Mouse (Mus musculus) heart, embryonic 16.5 days (tissue): ENCODE measurements around the gene Sgpp2. TPM values are rescaled to one million over a fixed set of nuclear protein-coding genes. Genes with fewer than 3 reads are reported as not detected.

Experiments used
- ATAC-seq: fragments of 200-750 bp; cut with Nextera tagmentation; replicated peaks from 2 replicates; pipeline ENCODE4 v1.8.0; 2017; ENCODE audit warnings: moderate number of reproducible peaks; ENCODE audit not compliant: insufficient read depth, low FRiP score; ENCODE audit errors: extremely low read depth
- H3K27ac ChIP-seq: fragments of 300-500 bp; sonication (generic); 2 replicates; pipeline ENCODE4 v1.5.1; 2014; ENCODE audit warnings: mild to moderate bottlenecking, low read length, control low read depth, moderate library complexity
- H3K27me3 ChIP-seq: fragments of 300-500 bp; sonication (generic); 2 replicates; pipeline ENCODE4 v1.6.1; 2014; ENCODE audit warnings: low read length, mixed read lengths; ENCODE audit not compliant: control insufficient read depth, insufficient read depth
- H3K36me3 ChIP-seq: fragments of 300-500 bp; sonication (generic); 2 replicates; pipeline ENCODE4 v1.6.1; 2014; ENCODE audit not compliant: control insufficient read depth, insufficient read depth
- H3K4me1 ChIP-seq: fragments of 300-500 bp; sonication (generic); 2 replicates; pipeline ENCODE4 v1.6.1; 2014; ENCODE audit warnings: low read length, mixed read lengths; ENCODE audit not compliant: control insufficient read depth, insufficient read depth
- H3K4me2 ChIP-seq: fragments of 300-500 bp; sonication (generic); 2 replicates; pipeline ENCODE4 v1.6.1; 2014; ENCODE audit warnings: low read depth, mild to moderate bottlenecking, control low read depth, low read length
- H3K4me3 ChIP-seq: fragments of 300-500 bp; sonication (generic); 2 replicates; pipeline ENCODE4 v1.5.1; 2014; ENCODE audit warnings: mild to moderate bottlenecking, control low read depth, low read length
- H3K9ac ChIP-seq: fragments of 300-500 bp; sonication (generic); 2 replicates; pipeline ENCODE4 v1.6.1; 2014; ENCODE audit warnings: low read length, control low read depth
- H3K9me3 ChIP-seq: fragments of 300-500 bp; sonication (generic); replicated peaks from 2 replicates; pipeline ENCODE4 v1.6.1; 2016; ENCODE audit warnings: low read length; ENCODE audit not compliant: control insufficient read depth
- WGBS: fragments of 180-500 bp; shearing (Covaris S2); extraction: QIAGEN DNeasy Blood & Tissue Kit; methylation state at CpG from one replicate; pipeline ENCODE4 v1.1.7; 2014; 5-methylcytosine and 5-hydroxymethylcytosine counted together
- polyA plus RNA-seq: library from polyadenylated mRNA; unstranded; fragments of >200 nt; fragmentation: Nextera tagmentation; extraction: Ambion mirVana; gene quantifications from 2 replicates; pipeline ENCODE4 v1.2.1, GENCODE M21; 2015

Sgpp2 gene
- polyA plus RNA-seq, 1 experiment from 2014 or later = 0.28 TPM

GRCm38 (mm10) chr1:78373836-78374235, 63.7 kb downstream of the Sgpp2 start:
- H3K9me3 ChIP-seq = no peaks in the 10 kb centered on the region
- H3K27ac ChIP-seq = no peak overlapping the region
- H3K36me3 ChIP-seq = no peaks in the 10 kb centered on the region
- no peaks in the 10 kb centered on the region for H3K27me3 ChIP-seq
- WGBS = 86% methylated on average over 5 of the region's 5 CpGs
- no peak for ATAC-seq
- no peak overlapping the region for H3K4me3 ChIP-seq
- H3K4me1 ChIP-seq = peaks cover 15% of the 10 kb centered on the region
- H3K9ac ChIP-seq = no peak overlapping the region
- no peak overlapping the region for H3K4me2 ChIP-seq

- Histone ChIP-seq H3K27ac (no peak overlapping the region), H3K36me3 (no peaks in the 10 kb centered on the region), H3K4me2 (no peak overlapping the region), H3K9ac (no peak overlapping the region), H3K4me1 (peaks cover 13% of the 10 kb centered on the region), H3K27me3 (no peaks in the 10 kb centered on the region), H3K4me3 (no peak overlapping the region), H3K9me3 (no peaks in the 10 kb centered on the region)
- ATAC-seq = no peak
- WGBS = 91% methylated on average over 3 of the region's 3 CpGs
Observed at GRCm38 (mm10) chr1:78375058-78375457, 64.9 kb downstream of the Sgpp2 start.

GRCm38 (mm10) chr1:78380950-78381349, 70.8 kb downstream of the Sgpp2 start:
- H3K4me1 ChIP-seq = no peaks in the 10 kb centered on the region
- no peak overlapping the region for H3K4me3 ChIP-seq
- no peaks in the 10 kb centered on the region for H3K27me3 ChIP-seq
- WGBS = 82% methylated on average over 4 of the region's 4 CpGs
- H3K27ac ChIP-seq = no peak overlapping the region
- no peak overlapping the region for H3K4me2 ChIP-seq
- H3K9ac ChIP-seq = no peak overlapping the region
- H3K36me3 ChIP-seq = no peaks in the 10 kb centered on the region
- no peak for ATAC-seq
- no peaks in the 10 kb centered on the region for H3K9me3 ChIP-seq

GRCm38 (mm10) chr1:78387854-78388253, 77.7 kb downstream of the Sgpp2 start:
- H3K27ac ChIP-seq = no peak overlapping the region
- H3K9me3 ChIP-seq = no peaks in the 10 kb centered on the region
- H3K4me1 ChIP-seq = no peaks in the 10 kb centered on the region
- no peak overlapping the region for H3K9ac ChIP-seq
- ATAC-seq = no peak
- WGBS = 64% methylated on average over 4 of the region's 4 CpGs
- no peak overlapping the region for H3K4me3 ChIP-seq
- H3K27me3 ChIP-seq = no peaks in the 10 kb centered on the region
- H3K4me2 ChIP-seq = no peak overlapping the region
- H3K36me3 ChIP-seq = no peaks in the 10 kb centered on the region

- no peak for ATAC-seq
- Histone ChIP-seq H3K4me2 (no peak overlapping the region), H3K9ac (no peak overlapping the region), H3K4me3 (no peak overlapping the region), H3K27ac (no peak overlapping the region), H3K27me3 (no peaks in the 10 kb centered on the region), H3K9me3 (no peaks in the 10 kb centered on the region), H3K4me1 (no peaks in the 10 kb centered on the region), H3K36me3 (no peaks in the 10 kb centered on the region)
- 29% methylated on average over 3 of the region's 3 CpGs for WGBS
Observed at GRCm38 (mm10) chr1:78388848-78389247, 78.7 kb downstream of the Sgpp2 start.

- H3K4me2 ChIP-seq = no peak overlapping the region
- no peak overlapping the region for H3K9ac ChIP-seq
- no peaks in the 10 kb centered on the region for H3K27me3 ChIP-seq
- no peak overlapping the region for H3K27ac ChIP-seq
- no peaks in the 10 kb centered on the region for H3K9me3 ChIP-seq
- no peaks in the 10 kb centered on the region for H3K36me3 ChIP-seq
- no peak overlapping the region for H3K4me3 ChIP-seq
- WGBS = 73% methylated on average over 8 of the region's 8 CpGs
- no peak for ATAC-seq
- H3K4me1 ChIP-seq = peaks cover 12% of the 10 kb centered on the region
Observed at GRCm38 (mm10) chr1:78395191-78395735, 85.1 kb downstream of the Sgpp2 start.

GRCm38 (mm10) chr1:78395737-78396136, 85.6 kb downstream of the Sgpp2 start:
- H3K4me1 ChIP-seq = peaks cover 12% of the 10 kb centered on the region
- H3K27me3 ChIP-seq = no peaks in the 10 kb centered on the region
- ATAC-seq = no peak
- H3K4me3 ChIP-seq = no peak overlapping the region
- H3K4me2 ChIP-seq = no peak overlapping the region
- no peaks in the 10 kb centered on the region for H3K36me3 ChIP-seq
- no peaks in the 10 kb centered on the region for H3K9me3 ChIP-seq
- H3K27ac ChIP-seq = no peak overlapping the region
- WGBS = 49% methylated on average over 6 of the region's 6 CpGs
- no peak overlapping the region for H3K9ac ChIP-seq

GRCm38 (mm10) chr1:78396320-78396913, 86.3 kb downstream of the Sgpp2 start:
- WGBS = 25% methylated on average over 8 of the region's 8 CpGs
- H3K4me1 ChIP-seq = peaks cover 12% of the 10 kb centered on the region
- peak overlapping the region; percentile 54 for H3K27ac ChIP-seq
- H3K9me3 ChIP-seq = no peaks in the 10 kb centered on the region
- H3K4me3 ChIP-seq = no peak overlapping the region
- H3K36me3 ChIP-seq = no peaks in the 10 kb centered on the region
- peak; percentile 65; the same call in 1 of the 2 replicates for ATAC-seq
- no peaks in the 10 kb centered on the region for H3K27me3 ChIP-seq
- no peak overlapping the region for H3K9ac ChIP-seq
- peak overlapping the region; percentile 32 for H3K4me2 ChIP-seq

- H3K4me1 ChIP-seq = peaks cover 12% of the 10 kb centered on the region
- WGBS = 51% methylated on average over 3 of the region's 3 CpGs
- no peak for ATAC-seq
- H3K36me3 ChIP-seq = no peaks in the 10 kb centered on the region
- no peaks in the 10 kb centered on the region for H3K9me3 ChIP-seq
- H3K27me3 ChIP-seq = no peaks in the 10 kb centered on the region
- no peak overlapping the region for H3K4me2 ChIP-seq
- no peak overlapping the region for H3K27ac ChIP-seq
- no peak overlapping the region for H3K9ac ChIP-seq
- H3K4me3 ChIP-seq = no peak overlapping the region
Observed at GRCm38 (mm10) chr1:78399755-78400154, 89.6 kb downstream of the Sgpp2 start.
